Mouse (Mus musculus) liver, postnatal 0 days (tissue): ENCODE results near the gene Duxf3.

ENCODE experiments used
- CTCF ChIP-seq: sonication (generic); IDR thresholded peaks from 2 replicates; pipeline ENCODE4 v1.5.1; 2016; ENCODE audit warnings: antibody characterized with exemption, low read depth
- EP300 ChIP-seq: IDR thresholded peaks from 2 replicates; pipeline ENCODE4 v1.6.1; 2016; ENCODE audit warnings: antibody characterized with exemption, low read depth, mild to moderate bottlenecking

- no peak for TF ChIP-seq CTCF
- TF ChIP-seq EP300, result no peak
These were observed 11.7 kb downstream of the Duxf3 start for GRCm38 (mm10) chr10:58220726-58221125.
